Mouse (Mus musculus): ENCODE data around the gene Cadm3. TPM values are rescaled to one million over a fixed set of nuclear protein-coding genes. Genes with fewer than 3 reads are reported as not detected.

The Cadm3 gene
- total RNA-seq (2023; ENCODE audit: inconsistent age): not detected in 4 replicates

DNA sequence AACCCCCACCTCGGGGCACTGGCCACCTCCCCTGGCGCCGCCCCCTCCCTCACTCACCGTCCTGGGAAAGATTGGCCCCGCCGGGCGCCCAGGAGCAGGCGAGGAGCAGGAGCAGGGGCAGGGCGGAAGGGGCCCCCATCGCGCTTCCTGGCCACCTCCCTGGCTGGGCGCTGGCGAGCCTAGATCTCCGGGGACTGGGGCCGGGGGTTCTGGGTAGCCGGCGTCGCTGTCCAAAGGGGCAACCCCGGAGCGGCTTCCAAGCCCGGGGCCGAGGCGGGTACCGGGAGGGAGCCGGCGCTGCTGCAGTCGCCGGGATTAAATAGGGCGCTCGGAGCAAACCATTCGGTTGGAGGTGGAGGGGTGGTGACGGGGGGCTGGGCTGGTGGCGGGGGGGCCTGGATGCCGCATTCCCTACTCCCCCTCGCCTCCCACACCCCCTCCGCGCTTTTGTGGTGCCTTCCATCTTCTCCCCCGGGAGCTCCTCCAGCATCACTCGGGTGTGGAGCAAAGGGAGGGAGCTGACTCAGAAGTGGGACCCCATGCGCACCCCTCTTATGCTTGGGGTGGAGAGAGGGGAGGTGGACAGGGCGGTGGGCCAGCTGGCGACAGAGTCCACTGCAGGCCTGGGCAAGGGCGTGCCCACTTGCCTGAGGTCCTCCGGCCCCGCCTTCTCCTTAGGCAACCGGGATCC lies at the start of gene Cadm3:
Gene Cadm3, minus strand, starts transcription at position 340 of the 691 bp plus-strand sequence.

DNA sequence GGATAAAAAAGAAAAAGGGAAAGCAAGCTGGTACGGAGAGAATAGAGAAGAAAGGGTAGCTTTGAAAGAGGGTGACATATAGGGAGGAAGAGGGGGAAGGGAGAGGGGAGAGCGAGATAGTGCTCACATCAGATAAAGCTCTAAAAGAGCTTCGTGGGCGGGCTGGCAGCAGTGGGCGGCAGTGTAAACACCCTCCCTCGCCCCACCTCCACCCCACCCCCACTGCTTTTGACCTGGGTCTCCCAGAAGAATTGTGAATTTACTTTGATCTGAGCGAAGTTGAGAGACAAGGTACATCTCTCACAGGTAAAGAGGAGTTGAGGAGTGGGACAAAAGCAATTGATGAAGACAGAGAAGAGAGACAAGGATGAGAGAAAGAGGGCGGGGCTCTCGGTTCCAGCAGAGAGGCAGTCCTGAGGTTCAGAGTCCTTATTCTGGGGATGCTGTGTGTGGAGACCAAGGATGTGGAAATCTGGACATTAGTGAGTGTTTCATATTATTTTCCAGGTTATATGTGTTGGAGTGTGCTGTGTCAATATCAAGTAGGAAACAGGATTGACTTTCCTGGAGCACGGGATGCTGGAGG lies 17.0 kb downstream of the Cadm3 start, which contains the start of gene Aim2:
Gene Aim2, plus strand, starts transcription at position 508 of the 586 bp plus-strand sequence.

DNA sequence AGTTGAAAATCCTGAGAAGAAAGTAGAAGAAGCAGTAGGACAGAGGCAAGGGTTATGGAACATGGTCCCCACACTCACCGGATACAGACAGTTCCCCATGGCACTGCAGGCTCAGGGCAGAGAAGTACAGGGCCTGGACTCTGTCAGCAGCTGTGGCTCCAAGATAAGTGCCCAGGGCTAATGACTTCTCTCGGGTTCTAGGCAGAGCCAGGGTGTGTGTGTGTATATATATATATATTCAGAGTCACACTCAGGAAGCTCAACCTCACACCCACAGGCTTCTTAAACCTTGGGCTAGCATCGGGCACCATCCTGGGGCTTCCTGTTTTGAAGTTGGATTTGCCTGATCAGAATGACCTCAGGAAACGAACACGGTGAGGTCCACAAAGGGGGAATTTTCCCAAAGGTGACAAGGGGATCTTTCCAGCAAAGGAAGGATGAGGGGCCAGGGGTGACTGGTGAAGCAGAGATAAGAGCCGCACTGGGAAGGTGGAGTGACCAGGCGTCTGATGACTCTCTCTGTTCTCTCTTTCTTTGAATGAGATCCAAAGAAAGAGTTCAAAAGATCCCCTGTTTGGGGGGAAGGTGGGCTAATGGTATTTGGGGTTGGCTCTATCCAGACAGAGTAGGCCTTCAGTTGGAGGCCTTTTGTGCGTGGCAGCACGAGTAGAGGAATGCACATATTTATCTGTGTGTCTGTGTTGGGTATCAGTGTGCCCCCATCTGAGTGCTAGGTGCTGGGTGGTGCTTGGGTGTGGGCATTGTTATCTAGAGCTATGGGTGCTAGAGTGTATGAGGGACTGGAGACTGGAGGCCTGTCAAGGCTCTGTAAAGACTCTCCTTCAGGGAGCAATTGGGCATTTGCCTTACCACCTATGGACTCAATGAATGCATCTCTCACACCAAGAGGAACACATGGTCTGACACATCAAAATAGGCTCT lies 33.9 kb downstream of the Cadm3 start, which contains the start of gene Ackr1:
Gene Ackr1, minus strand, starts transcription at position 439 of the 942 bp plus-strand sequence.

Other genes with a start within 250 kb of the Cadm3 start
- gene Olfr1408, start 230.3 kb downstream of the Cadm3 start, total RNA-seq (2023; ENCODE audit: inconsistent age): not detected in 4 replicates
- gene Olfr1406, start 177.1 kb downstream of the Cadm3 start, total RNA-seq (2023; ENCODE audit: inconsistent age): not detected in 4 replicates
- gene Olfr218, start 169.9 kb downstream of the Cadm3 start, total RNA-seq (2023; ENCODE audit: inconsistent age): not detected in 4 replicates
- not detected in 4 replicates for gene Olfr1404, start 155.3 kb downstream of the Cadm3 start, total RNA-seq (2023; ENCODE audit: inconsistent age)
- not detected in 4 replicates for gene Fcer1a, start 140.5 kb downstream of the Cadm3 start, total RNA-seq (2023; ENCODE audit: inconsistent age)
- not detected in 4 replicates for gene Olfr418, start 101.7 kb downstream of the Cadm3 start, total RNA-seq (2023; ENCODE audit: inconsistent age)
- not detected in 4 replicates for gene Mptx2, start 89.9 kb downstream of the Cadm3 start, total RNA-seq (2023; ENCODE audit: inconsistent age)
- not detected in 4 replicates for gene Ackr1, start 33.9 kb downstream of the Cadm3 start, total RNA-seq (2023; ENCODE audit: inconsistent age)
- 117 to 122 TPM (median 120 TPM) in 4 replicates for gene Aim2, start 16.8 kb downstream of the Cadm3 start, total RNA-seq (2023; ENCODE audit: inconsistent age)
- gene Ifi206, start 123.3 kb upstream of the Cadm3 start, total RNA-seq (2023; ENCODE audit: inconsistent age): 57.1 to 99.2 TPM (median 70.9 TPM) in 4 replicates
- 25.5 to 51.2 TPM (median 35.5 TPM) in 4 replicates for gene Ifi214, start 168.3 kb upstream of the Cadm3 start, total RNA-seq (2023; ENCODE audit: inconsistent age)
- gene Ifi213, start 231.6 kb upstream of the Cadm3 start, total RNA-seq (2023; ENCODE audit: inconsistent age): 69.6 to 153 TPM (median 100 TPM) in 4 replicates

Data from B cell, adult (primary cell).